Mouse (Mus musculus): ENCODE measurements around the gene H1fnt. TPM values are rescaled to one million over a fixed set of nuclear protein-coding genes. Genes with fewer than 3 reads are reported as not detected.

The H1fnt gene
- not detected in 2 replicates for polyA plus RNA-seq (2012)

- TF ChIP-seq GATA1 (IDR thresholded peaks at IDR 0.05; ENCODE audit: low read length), result no peak
Measured at GRCm38 (mm10) chr15:98257193-98257592, at the start of gene H1fnt. Gene H1fnt, minus strand, starts transcription at chr15:98257293.

- no peak for TF ChIP-seq GATA1 (IDR thresholded peaks at IDR 0.05; ENCODE audit: low read length)
Measured at GRCm38 (mm10) chr15:98295628-98296551, 38.8 kb upstream of the H1fnt start, which contains the start of gene Zfp641. Gene Zfp641, minus strand, starts transcription at chr15:98296161.

GRCm38 (mm10) chr15:98293651-98294050 lies 36.6 kb upstream of the H1fnt start:
- TF ChIP-seq GATA1 (IDR thresholded peaks at IDR 0.05; ENCODE audit: low read length), result no peak

- no peak for TF ChIP-seq GATA1 (IDR thresholded peaks at IDR 0.05; ENCODE audit: low read length)
Measured at GRCm38 (mm10) chr15:98288566-98288965, 31.5 kb upstream of the H1fnt start.

- TF ChIP-seq GATA1 (IDR thresholded peaks at IDR 0.05; ENCODE audit: low read length), result no peak
Measured at GRCm38 (mm10) chr15:98286418-98286817, 29.3 kb upstream of the H1fnt start.

- no peak for TF ChIP-seq GATA1 (IDR thresholded peaks at IDR 0.05; ENCODE audit: low read length)
Measured at GRCm38 (mm10) chr15:98257776-98258175, 683 bp upstream of the H1fnt start.

GRCm38 (mm10) chr15:98256271-98256670 lies 822 bp downstream of the H1fnt start:
- TF ChIP-seq GATA1 (IDR thresholded peaks at IDR 0.05; ENCODE audit: low read length), result no peak

GRCm38 (mm10) chr15:98235442-98235841 lies 21.7 kb downstream of the H1fnt start:
- no peak for TF ChIP-seq GATA1 (IDR thresholded peaks at IDR 0.05; ENCODE audit: low read length)

- no peak for TF ChIP-seq GATA1 (IDR thresholded peaks at IDR 0.05; ENCODE audit: low read length)
Measured at GRCm38 (mm10) chr15:98234350-98234749, 22.7 kb downstream of the H1fnt start, which contains the start of gene Olfr286. Gene Olfr286, minus strand, starts transcription at chr15:98234450.

GRCm38 (mm10) chr15:98226096-98226495 lies 31.0 kb downstream of the H1fnt start:
- no peak for TF ChIP-seq GATA1 (IDR thresholded peaks at IDR 0.05; ENCODE audit: low read length)

- TF ChIP-seq GATA1 (IDR thresholded peaks at IDR 0.05; ENCODE audit: low read length), result no peak
Measured at GRCm38 (mm10) chr15:98225610-98226009, 31.5 kb downstream of the H1fnt start.

- no peak for TF ChIP-seq GATA1 (IDR thresholded peaks at IDR 0.05; ENCODE audit: low read length)
Measured at GRCm38 (mm10) chr15:98222377-98222776, 34.7 kb downstream of the H1fnt start.

- no peak for TF ChIP-seq GATA1 (IDR thresholded peaks at IDR 0.05; ENCODE audit: low read length)
Measured at GRCm38 (mm10) chr15:98220877-98221276, 36.2 kb downstream of the H1fnt start, which contains the start of the genes Gm44579 and Olfr287. Gene Gm44579, minus strand, starts transcription at chr15:98220977. Gene Olfr287, minus strand, starts transcription at chr15:98221056.

- TF ChIP-seq GATA1 (IDR thresholded peaks at IDR 0.05; ENCODE audit: low read length), result no peak
Measured at GRCm38 (mm10) chr15:98214130-98214529, 43.0 kb downstream of the H1fnt start.

GRCm38 (mm10) chr15:98213336-98213870 lies 43.7 kb downstream of the H1fnt start:
- no peak for TF ChIP-seq GATA1 (IDR thresholded peaks at IDR 0.05; ENCODE audit: low read length)

- no peak for TF ChIP-seq GATA1 (IDR thresholded peaks at IDR 0.05; ENCODE audit: low read length)
Measured at GRCm38 (mm10) chr15:98209676-98210075, 47.4 kb downstream of the H1fnt start.

Other genes with a start within 250 kb of the H1fnt start
- 23.9 and 28.6 TPM in 2 replicates for gene Pfkm, start 164.7 kb downstream of the H1fnt start, polyA plus RNA-seq (2012)
- gene Senp1, start 163.5 kb downstream of the H1fnt start, polyA plus RNA-seq (2012), result 17.4 and 18.2 TPM in 2 replicates
- gene Asb8, start 91.7 kb downstream of the H1fnt start, polyA plus RNA-seq (2012), result 5.4 and 7.5 TPM in 2 replicates
- not detected in 2 replicates for gene Ccdc184, start 90.1 kb downstream of the H1fnt start, polyA plus RNA-seq (2012)
- not detected in 2 replicates for gene Olfr288, start 61.8 kb downstream of the H1fnt start, polyA plus RNA-seq (2012)
- not detected in 2 replicates for gene Gm44579, start 36.3 kb downstream of the H1fnt start, polyA plus RNA-seq (2012)
- gene Olfr287, start 36.2 kb downstream of the H1fnt start, polyA plus RNA-seq (2012), result not detected in 2 replicates
- not detected in 2 replicates for gene Olfr286, start 22.8 kb downstream of the H1fnt start, polyA plus RNA-seq (2012)
- gene Zfp641, start 38.9 kb upstream of the H1fnt start, polyA plus RNA-seq (2012), result not detected in 2 replicates
- not detected in 2 replicates for gene Olfr285, start 60.1 kb upstream of the H1fnt start, polyA plus RNA-seq (2012)
- gene Olfr284, start 83.7 kb upstream of the H1fnt start, polyA plus RNA-seq (2012), result not detected in 2 replicates
- not detected in 2 replicates for gene Olfr283, start 123.7 kb upstream of the H1fnt start, polyA plus RNA-seq (2012)
- not detected in 2 replicates for gene Olfr282, start 173.9 kb upstream of the H1fnt start, polyA plus RNA-seq (2012)
- gene Olfr281, start 195.3 kb upstream of the H1fnt start, polyA plus RNA-seq (2012), result not detected in 2 replicates
- not detected in 2 replicates for gene OR5BS1P, start 212.6 kb upstream of the H1fnt start, polyA plus RNA-seq (2012)
- not detected in 2 replicates for gene Lalba, start 225.4 kb upstream of the H1fnt start, polyA plus RNA-seq (2012)
- not detected in 2 replicates for gene Olfr279, start 235.1 kb upstream of the H1fnt start, polyA plus RNA-seq (2012)

Data from G1E-ER4 (cell line).